Mouse (Mus musculus): ENCODE measurements at regions not wholly inside any gene's neighbourhood (a gene's known extent, or its start where the extent isn't known, plus 50 kb on each side); places are given as distances from the start of the nearest gene placed in this dataset.

GRCm38 (mm10) chr14:110685247-110685646, 69.7 kb downstream of the Slitrk6 start:
- DNase-seq (ENCODE audit: low spot score in 2 of 2) = no peak

- no peak for DNase-seq (ENCODE audit: low spot score in 2 of 2)
Measured at GRCm38 (mm10) chr14:110679741-110680140, 75.2 kb downstream of the Slitrk6 start.

GRCm38 (mm10) chr14:110665712-110666111, 89.2 kb downstream of the Slitrk6 start:
- DNase-seq (ENCODE audit: low spot score in 2 of 2) = no peak

DNA sequence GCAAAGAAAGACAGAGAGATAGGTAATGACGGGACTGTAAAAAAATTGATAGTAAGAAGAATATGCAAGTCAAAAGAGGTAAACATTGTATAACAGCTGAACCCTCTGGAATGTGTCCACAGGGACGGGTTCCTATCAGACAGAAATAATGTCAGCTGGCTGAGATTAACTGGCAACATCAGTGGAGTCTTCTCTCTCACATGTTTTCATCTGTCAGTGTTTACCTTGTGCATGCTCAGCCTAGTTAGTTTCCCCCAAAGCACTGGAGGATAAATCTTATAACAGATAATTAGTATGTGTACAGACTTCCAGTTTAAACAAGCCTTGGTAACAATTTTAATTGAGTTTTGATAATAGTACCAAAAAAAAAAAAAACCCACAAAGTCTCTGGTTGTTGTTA, 91.7 kb downstream of the Slitrk6 start:
- DNase-seq (ENCODE audit: low spot score in 2 of 2) = no peak

GRCm38 (mm10) chr14:110634147-110634546, 120.8 kb downstream of the Slitrk6 start:
- DNase-seq (ENCODE audit: low spot score in 2 of 2) = peak in 1 of 2 experiments; percentile 20

- DNase-seq (ENCODE audit: low spot score in 2 of 2) = peak in 1 of 2 experiments; percentile 19
Measured at GRCm38 (mm10) chr14:110623716-110624115, 131.2 kb downstream of the Slitrk6 start.

GRCm38 (mm10) chr14:110618496-110618920, 136.4 kb downstream of the Slitrk6 start:
- no peak for DNase-seq (ENCODE audit: low spot score in 2 of 2)

- DNase-seq (ENCODE audit: low spot score in 2 of 2) = no peak
Measured at GRCm38 (mm10) chr14:110616447-110616846, 138.5 kb downstream of the Slitrk6 start.

DNA sequence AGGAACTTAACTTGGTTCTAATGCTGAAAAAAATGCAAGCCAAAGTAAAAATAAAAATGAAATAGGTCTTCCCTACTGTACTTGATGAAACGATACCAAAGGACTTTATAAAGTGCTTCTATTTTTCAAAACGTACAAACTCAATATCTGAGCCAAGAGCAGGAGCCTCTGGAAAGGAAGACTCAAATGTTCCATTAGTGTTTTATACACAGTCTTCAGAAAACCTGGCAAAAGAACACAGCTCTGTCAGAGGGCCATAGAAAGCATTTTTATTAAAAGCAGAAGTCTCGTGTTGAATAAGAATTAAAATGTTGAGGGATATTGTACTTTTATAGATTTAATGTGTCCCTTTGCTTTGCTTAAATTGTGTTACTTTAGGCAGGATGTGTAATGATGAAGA, 174.6 kb downstream of the Slitrk6 start:
- DNase-seq (ENCODE audit: low spot score in 2 of 2) = no peak

DNA sequence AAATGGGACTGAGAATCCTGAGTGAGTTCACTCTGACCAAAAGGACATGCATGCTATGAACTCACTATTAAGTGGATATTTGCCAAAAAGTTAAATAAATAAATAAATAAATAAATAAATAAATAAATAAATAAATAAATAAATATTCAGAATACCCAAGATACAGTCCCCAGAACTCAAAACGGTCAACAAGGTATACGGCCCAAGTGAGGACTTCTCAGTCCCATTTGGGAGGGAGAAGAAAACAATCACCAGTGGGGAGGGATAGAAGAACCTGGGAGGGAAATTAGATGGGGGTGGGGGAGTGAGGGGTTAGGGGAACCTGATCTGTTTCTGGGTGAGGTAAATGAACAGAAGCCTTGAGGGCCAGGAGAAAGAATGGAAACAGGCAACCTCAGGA, 184.2 kb downstream of the Slitrk6 start:
- no peak for DNase-seq (ENCODE audit: low spot score in 2 of 2)

GRCm38 (mm10) chr14:110565783-110566445, 189.0 kb downstream of the Slitrk6 start:
- DNase-seq (ENCODE audit: low spot score in 2 of 2) = no peak

GRCm38 (mm10) chr14:110564621-110565020, 190.3 kb downstream of the Slitrk6 start:
- DNase-seq (ENCODE audit: low spot score in 2 of 2) = no peak

DNA sequence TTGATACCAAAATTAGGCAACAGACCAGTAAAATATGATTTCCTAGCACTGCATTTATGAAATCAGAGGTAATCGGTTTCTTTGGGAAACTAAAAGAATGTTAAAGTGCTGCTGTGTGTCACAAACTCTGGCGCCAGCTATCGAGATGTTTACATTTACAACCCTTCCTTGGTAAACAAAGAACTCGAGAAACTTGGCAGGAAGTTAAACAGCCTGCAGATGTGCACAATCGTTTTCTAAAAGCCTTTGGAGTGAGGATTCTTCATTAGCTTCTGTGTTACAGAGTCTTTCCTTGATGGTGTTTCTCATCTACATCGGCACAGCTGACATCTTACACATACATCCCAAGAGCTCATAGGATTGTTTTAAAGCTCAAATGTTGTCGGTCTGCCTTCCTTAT, 209.7 kb downstream of the Slitrk6 start:
- DNase-seq (ENCODE audit: low spot score in 2 of 2) = no peak

DNA sequence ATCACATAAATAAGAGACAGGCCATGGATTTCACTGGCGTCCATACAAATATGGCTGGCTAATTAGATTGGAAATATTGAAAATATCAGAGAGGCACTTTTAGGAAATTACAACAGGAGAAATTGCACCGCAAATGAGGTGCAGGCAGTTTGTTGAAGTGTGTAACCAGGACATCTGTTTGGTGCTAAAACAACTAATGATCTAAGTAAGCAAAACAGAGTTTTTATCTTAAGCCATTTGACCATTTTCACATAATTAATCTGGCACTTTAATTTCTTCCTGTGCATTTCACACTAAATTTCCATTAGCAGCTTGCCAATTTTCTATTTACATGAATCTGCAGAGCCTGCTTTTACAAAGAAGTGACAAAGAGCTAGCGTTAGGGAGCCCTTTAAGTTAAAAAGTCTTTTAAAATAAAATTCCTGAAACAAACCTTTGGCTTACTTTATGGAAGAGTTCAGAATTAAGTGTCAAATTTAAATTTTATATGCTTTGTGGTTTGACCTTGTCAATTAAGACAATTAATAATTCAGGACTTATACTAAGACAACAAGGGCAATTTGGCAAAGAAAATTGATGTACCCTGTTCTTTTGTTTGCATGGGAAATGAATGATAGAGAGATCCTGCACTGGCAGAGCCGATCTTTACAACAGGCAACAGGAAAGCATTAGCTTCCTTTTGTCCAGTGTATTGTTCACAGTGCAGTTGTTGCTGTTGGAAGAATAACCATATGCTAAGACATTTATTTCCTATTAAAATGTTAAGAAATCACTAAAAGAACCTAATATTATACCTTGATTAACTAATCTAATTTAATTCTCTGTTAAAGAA, 211.4 kb downstream of the Slitrk6 start:
- no peak for DNase-seq (ENCODE audit: low spot score in 2 of 2)

DNA sequence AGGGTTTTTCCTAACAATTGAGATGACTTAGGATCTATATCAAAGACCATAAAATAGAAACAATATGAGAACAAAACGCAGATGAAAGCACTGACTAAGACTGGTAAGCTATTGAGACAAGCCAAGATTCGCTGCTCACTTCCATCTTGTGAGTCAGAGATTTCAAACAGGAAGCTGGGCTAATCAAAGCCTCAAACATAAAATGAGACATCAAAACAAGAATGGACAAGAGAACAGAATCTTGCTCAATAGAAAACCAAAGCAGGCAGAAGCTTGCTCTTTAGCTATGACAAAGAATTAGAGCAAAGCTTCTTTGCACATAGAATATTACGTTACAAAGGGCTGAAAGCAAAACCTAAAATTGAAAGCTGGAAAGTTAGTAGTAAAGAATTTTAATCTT, 227.6 kb downstream of the Slitrk6 start:
- no peak for DNase-seq (ENCODE audit: low spot score in 2 of 2)

DNA sequence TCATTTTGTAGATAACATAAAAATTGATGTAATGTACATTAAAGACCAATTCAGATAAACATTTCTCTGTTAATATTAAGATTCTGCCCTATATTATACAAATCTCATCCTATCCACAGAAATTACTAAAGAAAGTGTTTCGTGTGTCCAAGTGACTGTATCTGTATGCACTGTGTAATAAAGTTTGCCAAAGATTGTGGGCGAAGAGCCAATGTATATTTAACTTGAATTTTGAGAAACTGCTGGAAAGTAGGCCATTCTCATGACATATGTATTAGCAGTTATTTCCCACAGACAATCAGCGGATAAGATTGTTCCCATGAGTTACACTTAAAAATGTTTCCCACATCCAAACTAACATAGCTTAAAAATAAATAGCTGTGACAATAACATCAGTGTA, 269.9 kb downstream of the Slitrk6 start:
- no peak for DNase-seq (ENCODE audit: low spot score in 2 of 2)

DNA sequence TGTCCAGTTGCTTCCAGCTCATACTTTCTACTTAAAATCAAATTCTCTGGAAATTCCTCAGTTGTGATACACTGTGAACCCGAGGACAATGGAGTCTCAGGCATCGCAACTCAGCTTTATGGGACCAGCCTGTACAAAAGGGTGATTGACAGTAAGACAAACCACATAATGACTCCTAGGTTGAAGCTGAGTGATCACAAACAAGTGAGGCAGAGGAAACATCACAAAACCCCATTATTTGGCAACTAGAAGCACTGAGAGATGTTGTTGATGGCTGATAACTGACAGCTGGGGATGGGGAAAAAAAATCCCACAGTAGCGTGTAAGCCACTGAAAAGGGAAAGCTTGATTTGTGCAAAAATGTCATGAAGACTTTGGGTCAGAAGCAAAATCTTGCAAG, 282.2 kb downstream of the Slitrk6 start:
- DNase-seq (ENCODE audit: low spot score in 2 of 2) = no peak

DNA sequence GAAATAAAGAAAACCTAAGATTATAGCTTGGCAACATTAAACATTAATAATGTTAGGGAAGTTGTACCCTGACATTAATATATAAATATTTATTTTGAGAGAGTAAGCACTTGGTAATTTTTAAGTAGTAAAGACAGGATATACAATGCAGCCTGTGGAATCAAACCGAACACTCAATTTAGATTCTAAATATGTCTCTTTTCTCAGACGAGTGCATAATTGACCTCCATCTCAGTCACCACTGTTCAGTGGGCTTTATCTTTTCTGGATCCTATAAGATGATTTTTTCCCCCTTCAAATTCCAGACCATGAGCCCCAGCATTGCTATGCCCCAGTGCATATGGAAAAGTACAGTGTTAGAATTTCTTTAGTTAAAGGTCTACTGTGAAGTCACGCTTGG, 282.8 kb downstream of the Slitrk6 start:
- no peak for DNase-seq (ENCODE audit: low spot score in 2 of 2)

DNA sequence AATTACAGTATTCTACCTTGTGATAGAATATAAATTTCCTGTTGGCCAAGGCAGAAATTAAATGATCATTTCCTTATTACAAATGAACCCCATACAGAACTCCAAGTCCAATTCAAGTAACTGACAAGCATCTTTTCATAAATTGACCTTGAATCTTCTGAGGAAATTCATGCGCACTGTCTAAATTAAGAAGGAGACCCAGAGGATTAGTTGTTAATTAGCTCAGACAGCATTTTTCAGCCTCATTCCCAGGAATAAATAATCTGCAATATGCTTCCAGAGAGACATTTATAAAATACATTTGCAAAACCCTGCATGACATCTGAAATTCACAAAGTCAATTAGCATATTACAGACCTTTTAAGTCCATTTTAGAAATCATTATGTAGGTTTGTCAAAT, 284.2 kb downstream of the Slitrk6 start:
- DNase-seq (ENCODE audit: low spot score in 2 of 2) = no peak

- no peak for DNase-seq (ENCODE audit: low spot score in 2 of 2)
Measured at GRCm38 (mm10) chr14:110468457-110469311, 286.3 kb downstream of the Slitrk6 start.

Measured in right cerebral cortex, postnatal 10 days (tissue).